Mouse (Mus musculus): ENCODE results near the gene Tmem268. TPM values are rescaled to one million over a fixed set of nuclear protein-coding genes. Genes with fewer than 3 reads are reported as not detected.

Gene Tmem268
- polyA plus RNA-seq, 1 experiment, result 4.7 TPM

- Histone ChIP-seq H3K36me3 (ENCODE audit: control insufficient read depth, insufficient read depth, low read length) (no peaks in the 10 kb centered on the region), H3K4me1 (ENCODE audit: control insufficient read depth, insufficient read depth, low read length) (peaks cover 21% of the 10 kb centered on the region), H3K4me3 (ENCODE audit: control insufficient read depth, low read depth, low read length) (no peak overlapping the region), H3K27me3 (ENCODE audit: control insufficient read depth, insufficient read depth, low read length) (no peaks in the 10 kb centered on the region), H3K27ac (ENCODE audit: control insufficient read depth, insufficient read depth, low read depth, low read length) (no peak overlapping the region)
- TF ChIP-seq CTCF (IDR thresholded peaks at IDR 0.05; ENCODE audit: control insufficient read depth, insufficient read depth, insufficient replicate concordance, low read depth, low read length) (no peak), POLR2A (IDR thresholded peaks at IDR 0.05; ENCODE audit: control insufficient read depth, low read depth, low read length) (no peak)
Observed at GRCm38 (mm10) chr4:63562742-63563141, 4.2 kb downstream of the Tmem268 start.

DNA sequence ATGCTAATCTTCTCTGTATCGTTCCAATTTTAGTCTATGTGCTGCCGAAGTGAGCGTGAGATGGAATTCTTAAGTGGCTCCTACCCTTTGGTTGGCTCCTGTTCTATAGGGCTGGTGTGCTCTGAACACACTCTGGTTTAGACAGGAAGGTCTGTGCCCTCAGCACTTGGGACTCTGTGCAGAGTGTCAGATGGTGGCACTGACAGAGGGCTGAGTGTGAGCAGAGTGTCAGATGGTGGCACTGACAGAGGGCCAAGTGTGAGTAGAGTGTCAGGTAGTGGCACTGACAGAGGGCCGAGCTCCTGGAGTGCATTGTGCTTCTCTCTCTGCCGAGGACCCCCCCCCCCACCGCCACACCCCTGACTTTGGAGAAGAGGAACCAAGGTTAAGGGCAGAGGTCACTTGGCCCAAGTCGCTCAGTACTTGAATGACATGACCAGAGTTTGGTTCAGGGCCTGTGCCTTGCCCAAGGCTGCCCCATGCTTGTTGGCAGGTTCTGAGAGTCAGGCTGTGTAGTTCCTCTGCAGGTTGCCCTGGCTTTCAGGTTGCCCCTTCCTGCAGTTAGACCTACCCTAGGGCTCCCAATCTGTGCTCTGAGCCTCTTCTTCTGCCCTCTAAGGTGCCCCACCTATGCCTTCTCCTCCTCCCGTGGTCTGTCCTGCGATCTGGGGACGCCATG is 9.3 kb downstream of the Tmem268 start:
- no peak for TF ChIP-seq POLR2A (IDR thresholded peaks at IDR 0.05; ENCODE audit: control insufficient read depth, low read depth, low read length)
- no peak for TF ChIP-seq CTCF (IDR thresholded peaks at IDR 0.05; ENCODE audit: control insufficient read depth, insufficient read depth, insufficient replicate concordance, low read depth, low read length)
- Histone ChIP-seq H3K27ac (ENCODE audit: control insufficient read depth, insufficient read depth, low read depth, low read length) (no peak overlapping the region), H3K36me3 (ENCODE audit: control insufficient read depth, insufficient read depth, low read length) (no peaks in the 10 kb centered on the region), H3K4me1 (ENCODE audit: control insufficient read depth, insufficient read depth, low read length) (no peaks in the 10 kb centered on the region), H3K27me3 (ENCODE audit: control insufficient read depth, insufficient read depth, low read length) (no peaks in the 10 kb centered on the region), H3K4me3 (ENCODE audit: control insufficient read depth, low read depth, low read length) (no peak overlapping the region)

DNA sequence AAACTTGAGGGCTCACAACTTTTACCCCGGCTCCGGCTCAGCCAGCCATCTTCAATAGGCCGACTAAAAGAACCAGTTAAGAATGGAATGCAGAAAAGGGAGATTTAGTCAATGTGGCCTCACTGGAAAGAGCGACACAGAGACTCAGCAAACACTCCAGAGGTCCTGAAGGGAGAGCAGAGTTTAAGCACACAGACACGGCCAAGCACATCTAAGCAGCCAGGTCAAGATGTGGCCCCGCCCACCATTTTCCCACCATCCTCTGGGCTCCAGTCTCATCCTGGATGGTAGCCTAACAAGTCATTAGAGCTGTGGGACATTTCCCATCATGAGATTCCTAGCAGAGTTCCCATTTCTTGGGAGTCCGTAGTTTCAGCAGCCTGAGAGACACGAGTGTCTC is 10.7 kb downstream of the Tmem268 start:
- no peaks in the 10 kb centered on the region for H3K36me3 ChIP-seq (ENCODE audit: control insufficient read depth, insufficient read depth, low read length)
- TF ChIP-seq POLR2A (IDR thresholded peaks at IDR 0.05; ENCODE audit: control insufficient read depth, low read depth, low read length) (no peak), CTCF (IDR thresholded peaks at IDR 0.05; ENCODE audit: control insufficient read depth, insufficient read depth, insufficient replicate concordance, low read depth, low read length) (no peak)
- no peaks in the 10 kb centered on the region for H3K4me1 ChIP-seq (ENCODE audit: control insufficient read depth, insufficient read depth, low read length)
- no peaks in the 10 kb centered on the region for H3K27me3 ChIP-seq (ENCODE audit: control insufficient read depth, insufficient read depth, low read length)
- H3K27ac ChIP-seq (ENCODE audit: control insufficient read depth, insufficient read depth, low read depth, low read length), result no peak overlapping the region
- H3K4me3 ChIP-seq (ENCODE audit: control insufficient read depth, low read depth, low read length), result no peak overlapping the region

- H3K27ac ChIP-seq (ENCODE audit: control insufficient read depth, insufficient read depth, low read depth, low read length), result no peak overlapping the region
Observed at GRCm38 (mm10) chr4:63570208-63570781, 11.7 kb downstream of the Tmem268 start.

GRCm38 (mm10) chr4:63572621-63573020 is 14.0 kb downstream of the Tmem268 start:
- no peaks in the 10 kb centered on the region for H3K36me3 ChIP-seq (ENCODE audit: control insufficient read depth, insufficient read depth, low read length)
- H3K27me3 ChIP-seq (ENCODE audit: control insufficient read depth, insufficient read depth, low read length), result no peaks in the 10 kb centered on the region
- no peak overlapping the region for H3K4me3 ChIP-seq (ENCODE audit: control insufficient read depth, low read depth, low read length)
- TF ChIP-seq POLR2A (IDR thresholded peaks at IDR 0.05; ENCODE audit: control insufficient read depth, low read depth, low read length), result no peak
- no peak for TF ChIP-seq CTCF (IDR thresholded peaks at IDR 0.05; ENCODE audit: control insufficient read depth, insufficient read depth, insufficient replicate concordance, low read depth, low read length)
- no peak overlapping the region for H3K27ac ChIP-seq (ENCODE audit: control insufficient read depth, insufficient read depth, low read depth, low read length)
- no peaks in the 10 kb centered on the region for H3K4me1 ChIP-seq (ENCODE audit: control insufficient read depth, insufficient read depth, low read length)

More at GRCm38 (mm10) chr4:63570208-63570781, 11.7 kb downstream of the Tmem268 start:
- H3K27me3 ChIP-seq (ENCODE audit: control insufficient read depth, insufficient read depth, low read length), result no peaks in the 10 kb centered on the region
- no peaks in the 10 kb centered on the region for H3K4me1 ChIP-seq (ENCODE audit: control insufficient read depth, insufficient read depth, low read length)
- H3K36me3 ChIP-seq (ENCODE audit: control insufficient read depth, insufficient read depth, low read length), result no peaks in the 10 kb centered on the region
- no peak overlapping the region for H3K4me3 ChIP-seq (ENCODE audit: control insufficient read depth, low read depth, low read length)
- TF ChIP-seq POLR2A (IDR thresholded peaks at IDR 0.05; ENCODE audit: control insufficient read depth, low read depth, low read length) (no peak), CTCF (IDR thresholded peaks at IDR 0.05; ENCODE audit: control insufficient read depth, insufficient read depth, insufficient replicate concordance, low read depth, low read length) (no peak)

- no peak overlapping the region for H3K27ac ChIP-seq (ENCODE audit: control insufficient read depth, insufficient read depth, low read depth, low read length)
- H3K4me1 ChIP-seq (ENCODE audit: control insufficient read depth, insufficient read depth, low read length), result no peaks in the 10 kb centered on the region
- no peaks in the 10 kb centered on the region for H3K27me3 ChIP-seq (ENCODE audit: control insufficient read depth, insufficient read depth, low read length)
- H3K36me3 ChIP-seq (ENCODE audit: control insufficient read depth, insufficient read depth, low read length), result no peaks in the 10 kb centered on the region
- H3K4me3 ChIP-seq (ENCODE audit: control insufficient read depth, low read depth, low read length), result no peak overlapping the region
- TF ChIP-seq CTCF (IDR thresholded peaks at IDR 0.05; ENCODE audit: control insufficient read depth, insufficient read depth, insufficient replicate concordance, low read depth, low read length) (no peak), POLR2A (IDR thresholded peaks at IDR 0.05; ENCODE audit: control insufficient read depth, low read depth, low read length) (no peak)
Observed at GRCm38 (mm10) chr4:63579649-63580048, 21.1 kb downstream of the Tmem268 start.

- no peak overlapping the region for H3K27ac ChIP-seq (ENCODE audit: control insufficient read depth, insufficient read depth, low read depth, low read length)
- no peaks in the 10 kb centered on the region for H3K4me1 ChIP-seq (ENCODE audit: control insufficient read depth, insufficient read depth, low read length)
- no peaks in the 10 kb centered on the region for H3K36me3 ChIP-seq (ENCODE audit: control insufficient read depth, insufficient read depth, low read length)
- no peaks in the 10 kb centered on the region for H3K27me3 ChIP-seq (ENCODE audit: control insufficient read depth, insufficient read depth, low read length)
- TF ChIP-seq POLR2A (IDR thresholded peaks at IDR 0.05; ENCODE audit: control insufficient read depth, low read depth, low read length) (no peak), CTCF (IDR thresholded peaks at IDR 0.05; ENCODE audit: control insufficient read depth, insufficient read depth, insufficient replicate concordance, low read depth, low read length) (no peak)
- no peak overlapping the region for H3K4me3 ChIP-seq (ENCODE audit: control insufficient read depth, low read depth, low read length)
Observed at GRCm38 (mm10) chr4:63580078-63580477, 21.5 kb downstream of the Tmem268 start.

Data from testis, adult 2 months (tissue).